In genomic region chr6:29005803-29006202, GRCm38 (mm10) we compare ENCODE assay signal across 17 mouse cellular contexts. TPM values are rescaled to one million over a fixed set of nuclear protein-coding genes. Genes with fewer than 3 reads are reported as not detected.
A peak's percentile ranks its signal among the peaks of the same experiment; 100 is the strongest.
DNase-seq lines count a peak whose midpoint lies in the region.
"Had no signal": no experiment of that assay in that cellular context is flagged by ENCODE, and none has a peak within 500 bp of the region (broad histone marks: within the 10 kb centered on the region; RNA-seq: fewer than 3 reads in every experiment).

No protein-coding gene starts in this region.

- DNase-seq in testis, postnatal 14 days (ENCODE audit: low spot score), result peak; percentile 62
- DNase-seq in testis, postnatal 10 days (ENCODE audit: low spot score), result no peak
- peak; percentile 85 for DNase-seq in ES-CJ7 (ENCODE audit: low read depth, low spot score)
- peak; percentile 64 for DNase-seq in ZHBTc4 (ENCODE audit: low read depth, low spot score)
- DNase-seq in left cerebral cortex, adult 9 months (ENCODE audit: low spot score in 2 of 2), result no peak
- DNase-seq in adrenal gland, postnatal 4 days (ENCODE audit: low spot score in 2 of 2), result no peak
- DNase-seq: adrenal gland, adult 2 months; adrenal gland, postnatal 10 days; adrenal gland, postnatal 25 days; cerebellum, adult 11-12 months; cerebellum, adult 2 months; cerebellum, adult 9-10 months; cerebellum, postnatal 10 days; cerebellum, postnatal 25 days; forebrain, postnatal 0 days had no signal

RNA-seq across cellular contexts. Expression of gene Lep, which starts 54.2 kb away (rescaled TPM):
- 1 to 10 TPM in 1 of 2 experiments, under 1 TPM in 1; 0.70 to 2.8 TPM for total RNA-seq in adrenal gland, postnatal 4 days (2021)
- total RNA-seq: ES-E14; forebrain, postnatal 0 days; MEL had no signal

Comparison
In these comparisons a context has a peak if more than half of its experiments do, and no peak if none do; other contexts are left out.
1. DNase-seq: peak in testis, postnatal 14 days (single experiment), ES-CJ7 (single experiment) and ZHBTc4 (single experiment); none in testis, postnatal 10 days (single experiment), left cerebral cortex, adult 9 months (0 of 2) and adrenal gland, postnatal 4 days (0 of 2).